Mouse (Mus musculus) layer of hippocampus, adult 18-20 months (tissue): Measurements from ENCODE around the gene Pnpo. TPM values are rescaled to one million over a fixed set of nuclear protein-coding genes. Genes with fewer than 3 reads are reported as not detected.

Experiments
- DNase-seq, 2 experiments: peaks; one replicate each; pipeline ENCODE4 v3.0.0; 2022; ENCODE audit warnings: low spot score in 2 of 2
- long read RNA-seq: library from polyadenylated mRNA; stranded (forward); transcript quantifications from one replicate; pipeline ENCODE4 v2.0.0, GENCODE M21; 2021
- total RNA-seq, 2 experiments: library from RNA; stranded (reverse); gene quantifications; 2 replicates each; pipeline ENCODE4 v1.2.3; 2021

The Pnpo gene
- 10 to 100 TPM; 34.2 to 35.0 TPM for total RNA-seq
- long read RNA-seq, transcript Pnpo-201 (7 exons, 1,994 nt), result major isoform, 49 of 50 reads
- long read RNA-seq, partial matches to known transcripts, result 1 of 50 reads
- long read RNA-seq, other reads (novel, unspliced or antisense), result 0 of 50 reads

DNA sequence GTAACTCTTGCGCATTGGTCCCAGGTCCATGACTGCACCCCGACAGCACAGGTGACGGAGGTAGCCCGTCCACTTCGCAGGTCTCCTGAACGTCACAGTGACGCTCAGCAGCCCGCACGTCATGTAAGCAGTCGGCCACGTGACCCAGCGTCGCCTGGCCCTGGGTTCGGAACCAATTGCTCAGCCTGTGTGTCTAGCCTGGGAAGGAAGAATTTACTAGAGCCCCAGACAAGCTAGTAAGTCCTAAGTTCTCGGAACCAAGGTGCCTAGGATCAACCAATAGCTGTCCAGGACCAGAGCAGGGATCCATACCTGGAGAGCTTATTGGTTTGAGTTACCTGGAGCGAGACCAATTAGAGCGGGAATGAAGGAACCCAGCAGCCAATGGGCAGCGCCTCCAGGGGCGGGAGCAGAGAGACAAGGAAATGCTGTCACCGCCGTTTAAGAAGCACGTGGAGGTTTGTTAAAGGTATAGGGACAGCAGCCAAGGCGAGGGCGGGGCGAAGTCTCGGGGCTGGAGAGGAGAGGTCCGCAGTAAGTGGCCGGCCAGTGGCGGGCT lies at the start of gene Pnpo:
Pnpo (minus strand) TSS at position 241 of the 559 bp plus-strand sequence.
- peak; percentile 93 to 95 for DNase-seq

DNA sequence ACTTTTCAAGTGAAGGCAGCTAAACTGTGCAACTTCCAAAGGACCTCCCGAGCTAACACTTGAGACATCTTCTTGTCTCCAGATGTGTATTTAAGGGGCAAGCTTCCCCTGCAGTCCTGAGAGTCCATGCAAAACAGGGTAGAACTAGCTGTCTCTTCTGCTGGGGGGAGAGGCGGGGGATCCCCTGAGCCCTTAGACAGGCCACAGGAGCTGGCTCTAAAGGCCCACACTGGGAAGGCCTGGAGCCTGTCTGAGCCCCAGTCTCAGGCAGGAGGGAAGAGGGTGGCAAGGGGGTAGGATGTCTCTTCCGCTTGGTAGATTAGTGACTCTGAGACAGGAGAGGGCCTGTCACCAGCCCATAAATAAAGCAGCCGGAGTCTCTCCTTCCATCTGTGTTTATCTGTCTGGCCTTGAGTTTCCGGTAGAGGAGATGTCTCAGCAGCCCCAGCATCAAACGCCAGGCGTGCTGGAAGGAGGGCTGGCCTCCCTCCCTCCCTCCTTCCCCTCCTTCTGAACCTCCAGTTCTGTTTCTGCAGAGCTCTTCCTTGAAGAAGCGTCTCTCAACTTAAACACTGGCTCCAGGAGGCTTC lies 49.0 kb upstream of the Pnpo start:
- DNase-seq, result no peak

DNA sequence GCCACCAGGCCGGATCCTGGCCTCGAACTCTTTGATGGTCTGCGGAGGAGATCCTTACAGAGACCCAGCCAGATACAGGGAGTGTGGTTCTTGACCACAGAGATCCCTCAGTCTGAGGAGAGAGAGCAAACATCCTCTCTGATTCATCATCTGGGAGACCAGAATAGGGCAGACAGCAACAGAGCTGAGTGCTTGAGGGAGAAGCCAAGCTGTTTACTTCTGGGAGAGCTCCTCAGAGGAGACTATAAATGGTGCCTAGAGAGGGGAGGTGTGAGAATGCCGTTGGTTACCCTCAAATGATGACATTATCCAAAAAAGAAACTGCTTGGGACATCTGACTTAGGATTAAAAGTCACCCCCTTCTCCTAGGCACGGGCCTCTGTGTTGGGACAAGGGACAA lies 47.7 kb upstream of the Pnpo start:
- no peak for DNase-seq

DNA sequence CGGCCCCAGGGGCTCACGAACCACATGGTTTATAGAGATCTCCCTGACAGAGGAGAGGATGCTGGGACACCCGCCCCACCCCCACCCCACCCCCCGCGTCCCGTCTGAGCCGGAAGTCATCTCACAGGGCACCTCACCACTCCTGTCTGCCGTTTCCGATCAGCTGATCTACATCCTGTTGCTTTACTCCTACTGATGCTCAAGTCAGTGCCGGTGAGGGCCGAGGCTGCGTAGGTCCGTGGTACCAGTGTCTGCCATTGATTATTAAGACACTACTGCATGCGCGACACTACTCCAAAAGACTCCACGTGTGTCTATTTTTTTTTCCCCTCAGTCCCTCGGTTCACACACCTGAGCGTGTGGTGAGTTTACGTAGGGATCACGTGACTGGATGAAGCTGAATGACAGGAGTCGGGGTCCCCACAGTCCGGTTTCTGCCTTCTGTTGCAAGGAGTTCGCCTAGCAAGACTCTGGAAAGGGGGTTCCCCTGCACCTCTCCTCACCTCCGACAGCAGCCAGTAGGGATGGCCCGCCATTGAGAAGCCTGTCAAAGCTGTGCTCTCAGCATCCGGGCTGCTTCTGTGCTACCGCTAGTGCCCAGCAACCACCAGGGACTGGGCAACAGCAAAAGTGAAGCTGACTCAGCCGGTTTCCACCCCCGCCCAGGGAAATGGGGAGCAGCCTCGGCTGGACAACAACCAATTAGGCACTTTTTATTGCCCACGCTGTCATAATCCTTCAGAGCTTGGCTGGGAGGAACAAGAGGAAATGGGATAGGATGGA lies 44.3 kb upstream of the Pnpo start:
- DNase-seq, result no peak

DNA sequence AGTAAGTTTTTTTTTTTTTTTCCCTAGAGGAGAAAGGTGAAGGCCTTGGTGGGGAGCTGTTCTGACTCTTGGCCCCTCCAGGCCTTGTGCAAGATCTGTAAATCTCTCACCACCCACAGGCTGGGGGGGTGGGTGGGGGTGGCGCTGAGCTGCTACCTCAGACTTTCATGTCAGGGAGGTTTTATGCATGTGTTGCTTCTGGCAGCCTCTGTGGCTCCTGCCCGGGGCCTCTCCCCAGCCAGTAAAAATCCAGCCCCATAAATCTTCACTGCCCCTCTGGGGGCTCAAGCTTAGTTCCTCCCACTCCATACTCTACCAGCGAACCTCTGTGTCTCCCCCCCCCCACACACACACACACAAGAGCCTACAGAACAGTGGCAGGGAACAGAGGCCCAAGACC lies 42.7 kb upstream of the Pnpo start:
- no peak for DNase-seq

DNA sequence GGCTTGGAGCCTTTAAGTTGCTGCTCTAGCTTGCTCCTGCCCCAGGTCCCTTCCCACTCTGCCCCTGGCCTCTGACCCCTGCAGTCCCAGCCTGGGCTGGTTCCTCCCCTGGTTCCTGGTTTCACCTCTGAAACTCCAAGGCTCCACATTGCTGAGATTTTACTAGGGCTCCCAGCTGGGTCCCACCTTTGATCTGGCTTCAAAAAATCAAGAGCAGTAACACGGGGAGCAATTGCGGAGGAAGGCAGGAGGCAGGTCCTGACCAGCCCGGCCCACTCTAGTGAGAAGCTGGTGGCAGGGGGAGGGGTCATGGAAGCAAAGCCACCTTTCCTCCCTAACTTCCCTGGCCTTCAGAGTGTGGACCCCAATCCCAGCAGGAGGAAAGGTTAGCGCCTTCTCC lies 41.1 kb upstream of the Pnpo start:
- no peak for DNase-seq

DNA sequence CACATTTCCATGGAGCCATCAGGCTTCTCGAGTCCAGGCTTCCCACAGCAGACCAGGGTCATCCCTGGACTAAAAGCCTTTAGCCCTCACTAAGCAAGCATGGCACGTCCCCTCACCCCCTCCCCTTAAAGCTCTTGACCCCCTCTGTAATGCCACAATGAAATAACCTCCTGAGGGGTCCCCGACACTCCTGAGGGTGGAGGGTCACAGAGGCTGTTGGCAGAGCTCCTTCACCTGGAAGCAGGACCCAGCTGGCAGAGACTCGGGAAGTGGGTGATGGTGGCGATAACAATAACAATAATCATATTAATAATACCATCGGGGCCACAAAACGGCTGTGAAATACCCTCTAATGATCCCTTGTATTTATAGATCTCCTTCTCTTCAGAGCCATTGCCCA lies 39.1 kb upstream of the Pnpo start, which contains the start of gene Sp2:
Sp2 (minus strand) TSS at position 101 of the 400 bp plus-strand sequence.
- no peak for DNase-seq

DNA sequence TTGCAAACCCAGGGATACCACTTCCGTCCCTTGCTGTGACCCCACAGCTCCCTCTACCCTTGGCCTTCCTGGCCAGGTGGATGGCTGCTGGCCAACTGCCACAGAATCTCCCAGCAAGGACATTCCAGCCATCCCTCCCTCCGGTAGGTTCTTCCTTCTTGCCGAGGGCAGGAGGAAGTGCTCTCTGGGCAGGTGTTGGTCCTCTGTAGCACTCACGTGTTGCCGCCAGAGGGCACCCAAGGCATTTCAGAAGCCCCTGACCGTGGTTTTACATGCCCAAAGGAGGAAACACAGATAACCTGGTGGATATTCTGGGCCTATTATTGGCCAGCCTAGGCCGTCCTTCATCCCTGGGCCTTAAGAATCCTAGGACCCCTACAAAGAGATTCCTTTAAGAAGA lies 38.6 kb upstream of the Pnpo start:
- DNase-seq, result peak; percentile 69 to 83

DNA sequence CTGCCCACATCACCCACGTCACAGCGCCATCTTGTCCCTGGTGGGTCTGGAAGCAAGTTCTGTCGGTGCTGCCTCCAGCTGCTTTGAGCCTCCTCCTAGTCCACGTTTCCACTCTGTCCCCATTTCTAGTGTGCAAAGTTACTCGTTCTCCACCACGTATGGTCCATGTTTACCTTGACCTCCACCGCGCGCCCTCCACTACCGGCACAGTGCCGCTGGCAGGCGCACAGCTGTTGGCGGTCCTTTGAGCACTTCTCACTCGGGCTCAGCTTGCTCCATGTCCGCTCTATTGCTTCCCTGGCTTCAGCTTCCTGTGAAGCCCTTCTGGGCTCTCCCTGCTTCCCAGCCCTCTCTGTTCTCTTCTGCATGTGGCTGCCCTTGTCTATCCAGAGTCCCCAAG lies 37.7 kb upstream of the Pnpo start:
- no peak for DNase-seq

DNA sequence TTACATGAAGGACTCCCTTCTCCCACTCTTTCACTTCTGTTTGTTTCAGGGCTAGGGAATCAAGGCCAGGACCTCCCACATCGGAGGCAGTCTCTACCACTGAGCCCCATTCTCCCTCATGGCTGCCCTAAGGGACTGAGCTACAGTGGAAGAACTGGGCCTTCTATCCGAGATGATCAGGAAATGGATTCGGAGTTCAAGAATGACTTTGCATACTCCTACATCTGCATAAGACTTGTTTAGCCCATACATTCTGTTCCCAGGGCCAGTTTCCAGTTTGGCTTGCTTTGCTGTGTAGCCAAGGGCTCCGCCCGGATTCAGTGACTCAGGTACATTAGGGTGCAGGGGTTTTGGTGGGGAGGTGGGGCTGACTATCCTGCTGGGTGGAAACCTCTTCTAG lies 36.2 kb upstream of the Pnpo start:
- no peak for DNase-seq

DNA sequence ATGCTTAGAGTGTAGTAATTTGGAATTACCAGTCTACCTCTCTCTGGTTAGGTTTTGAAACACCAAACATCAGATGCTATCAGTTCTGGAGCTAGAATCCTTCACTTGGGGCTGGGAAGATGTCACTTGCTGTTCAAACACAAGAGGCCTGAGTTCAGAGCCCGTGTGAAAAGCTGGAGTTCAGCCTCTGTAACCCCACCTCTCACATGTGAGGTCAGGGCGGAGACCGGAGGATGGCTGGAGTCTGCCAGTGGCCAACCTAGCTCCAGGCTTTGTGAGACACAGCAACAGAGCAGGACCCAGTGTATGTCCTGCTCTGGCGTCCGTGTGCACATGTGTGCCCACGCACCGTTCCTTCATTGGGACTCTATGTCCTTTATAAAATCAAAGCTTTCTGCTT lies 35.5 kb upstream of the Pnpo start:
- DNase-seq, result no peak

DNA sequence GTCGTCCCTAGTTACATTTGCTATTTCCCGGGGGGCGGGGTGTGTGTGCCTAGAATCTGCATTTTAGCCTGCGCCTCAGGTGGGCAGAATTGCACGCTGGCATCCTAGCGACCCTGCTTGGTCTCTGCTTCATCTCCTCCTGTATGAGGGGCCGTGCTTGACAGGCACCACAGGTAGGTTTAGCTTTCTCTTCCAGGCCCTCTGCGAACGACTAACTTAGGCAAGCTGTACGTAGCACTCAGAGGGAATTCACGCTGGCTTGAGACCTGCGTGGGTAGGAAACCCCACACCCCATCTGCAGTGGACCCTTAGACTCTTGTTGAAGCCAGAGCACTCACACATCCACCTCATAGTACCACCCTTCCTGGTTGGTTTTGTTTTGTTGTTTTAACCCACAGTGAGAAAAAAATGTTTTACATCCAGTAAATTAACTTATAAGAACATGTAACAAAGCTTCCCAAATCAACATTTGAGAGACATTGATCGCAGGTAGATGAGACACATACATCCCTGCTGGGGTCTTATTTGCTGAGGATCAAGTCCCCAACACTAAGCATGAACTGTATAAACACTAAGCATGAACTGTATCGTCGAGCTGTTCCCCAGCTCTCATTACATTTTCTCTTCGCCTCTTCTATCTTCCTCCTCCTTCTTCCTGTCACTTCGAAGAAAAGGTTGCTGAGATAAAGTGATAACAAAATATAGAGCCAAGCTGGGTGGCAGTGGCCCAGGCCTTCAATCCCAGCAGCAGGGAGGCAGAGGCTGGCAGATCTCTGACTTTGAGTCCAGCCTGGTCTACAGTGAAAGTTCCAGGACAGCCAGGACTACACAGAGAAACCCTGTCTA lies 34.8 kb upstream of the Pnpo start:
- DNase-seq, result no peak

DNA sequence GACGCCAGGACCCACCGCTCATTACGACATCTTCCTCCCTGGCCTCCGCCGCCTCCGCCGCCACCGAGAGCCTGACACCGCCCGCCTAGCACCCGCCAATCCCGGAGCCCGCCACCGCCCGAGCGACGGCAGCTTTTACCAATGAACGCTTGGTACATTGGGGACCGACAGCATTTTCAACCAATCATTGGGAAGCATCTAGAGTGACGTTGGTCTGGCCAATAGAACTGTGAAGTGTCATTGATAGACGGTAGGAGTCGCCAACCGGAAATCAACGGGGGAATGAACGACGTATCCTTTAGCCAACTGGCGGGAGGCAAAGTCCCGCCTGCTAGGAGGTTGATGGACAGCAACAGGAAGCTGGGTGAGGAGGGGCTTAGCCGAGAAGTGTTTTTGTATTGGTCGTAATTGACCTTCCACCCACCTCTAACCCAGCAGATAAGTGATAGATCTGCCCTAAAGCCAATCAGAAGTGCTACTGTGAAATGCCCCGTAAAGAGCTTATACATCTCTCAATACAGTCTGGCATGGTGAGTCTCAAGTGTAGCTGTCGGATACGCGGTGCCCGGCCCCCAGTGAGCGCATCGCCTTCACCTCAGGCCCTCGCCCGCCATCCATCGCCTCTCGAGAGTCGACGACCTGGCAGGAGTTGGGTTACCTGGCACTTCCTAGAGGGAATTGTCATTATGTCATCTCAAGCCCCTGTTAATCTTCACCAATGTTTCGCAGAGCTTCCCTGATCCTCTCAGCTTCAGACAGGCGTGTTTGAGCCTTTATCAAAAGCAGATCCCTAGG lies 34.0 kb upstream of the Pnpo start:
- DNase-seq, result peak; percentile 99 to 100

DNA sequence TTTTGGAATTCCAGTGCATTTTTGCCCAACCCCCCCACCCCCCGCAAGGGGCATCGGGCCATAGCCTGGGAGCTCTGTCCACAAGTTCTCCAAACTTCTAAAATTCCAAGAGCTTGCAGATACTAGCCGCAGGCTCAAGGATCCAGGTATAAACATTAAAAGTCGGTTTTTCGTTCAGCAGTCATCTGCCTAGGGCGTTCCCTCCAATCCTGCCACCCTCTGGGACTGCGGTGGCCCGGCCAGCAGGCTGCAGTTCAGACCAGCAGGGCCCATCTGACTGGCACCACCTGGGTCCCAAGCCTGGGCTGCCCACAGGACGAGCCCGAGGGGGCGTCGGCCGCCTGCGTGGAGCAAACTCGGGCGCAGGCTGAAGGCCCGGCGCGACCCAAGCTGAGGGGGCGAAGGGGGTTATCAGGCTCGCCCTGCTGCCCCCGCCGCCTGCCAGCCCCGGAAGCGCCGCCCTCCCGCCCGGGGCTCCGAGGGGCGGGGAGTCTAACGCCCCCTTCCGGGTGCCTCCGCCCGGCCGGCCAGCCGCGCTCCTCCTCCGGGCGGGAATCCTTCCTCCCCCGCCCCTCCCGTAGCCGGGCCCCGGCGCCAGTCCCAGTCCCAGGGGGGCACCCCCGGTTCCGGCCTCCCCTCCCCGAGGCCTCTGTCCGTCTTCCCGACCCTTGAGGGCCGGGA lies 33.3 kb upstream of the Pnpo start:
- peak in 1 of 2 experiments; percentile 76 for DNase-seq

DNA sequence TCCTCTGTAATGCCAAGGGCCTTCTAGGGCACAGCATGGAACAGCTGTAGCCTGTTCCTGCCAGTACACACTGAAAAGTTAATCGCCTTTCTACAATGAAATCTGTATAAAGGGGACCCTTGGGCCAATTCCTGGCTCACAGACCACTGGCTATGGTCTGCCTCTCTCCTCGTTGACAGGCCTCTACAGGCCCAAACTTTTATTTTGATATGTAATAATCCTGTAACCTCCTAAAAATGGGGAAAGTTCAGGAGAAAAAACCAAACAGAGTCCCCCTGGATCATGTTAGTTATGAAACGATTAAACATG lies 32.5 kb upstream of the Pnpo start:
- no peak for DNase-seq

DNA sequence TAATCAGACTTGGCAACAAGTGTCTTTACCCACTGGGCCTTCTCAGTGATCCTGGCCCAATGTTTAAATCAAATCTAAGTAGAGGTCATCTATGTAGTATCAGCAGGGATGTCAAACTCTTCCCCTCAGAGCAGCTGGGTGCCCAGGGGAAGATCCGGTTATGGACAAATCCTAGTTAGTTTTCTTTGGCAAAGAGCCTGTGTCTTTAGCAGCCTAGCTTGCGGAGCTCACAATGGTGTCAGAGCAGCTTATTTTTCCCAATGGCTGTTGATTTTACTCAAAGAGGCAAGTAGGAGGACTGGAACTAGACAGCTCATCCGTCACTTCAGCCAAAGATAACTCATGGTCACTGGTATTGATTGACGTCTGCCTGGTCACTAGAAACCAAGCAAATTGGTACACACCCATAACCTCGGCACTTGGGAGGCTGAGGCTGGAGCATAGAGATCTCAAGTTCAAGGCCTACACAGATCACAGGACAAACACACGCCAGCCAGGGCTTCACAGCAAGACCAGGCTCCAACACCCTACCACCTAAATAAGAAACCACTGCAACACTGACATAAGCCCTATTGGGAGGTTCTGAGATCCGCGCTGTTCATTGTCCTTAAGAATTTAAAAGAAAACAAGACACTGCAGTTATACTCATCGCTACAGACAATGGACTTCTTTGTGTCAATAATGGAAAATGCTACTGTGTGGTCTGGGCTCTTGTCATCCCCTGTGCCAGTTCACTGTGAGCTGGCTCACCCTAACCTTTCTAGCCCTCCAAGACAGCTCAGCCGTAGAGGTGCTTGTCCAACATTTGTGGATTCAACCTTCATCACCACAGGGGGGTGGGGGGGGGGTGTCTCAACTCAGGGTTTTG lies 32.0 kb upstream of the Pnpo start:
- no peak for DNase-seq

DNA sequence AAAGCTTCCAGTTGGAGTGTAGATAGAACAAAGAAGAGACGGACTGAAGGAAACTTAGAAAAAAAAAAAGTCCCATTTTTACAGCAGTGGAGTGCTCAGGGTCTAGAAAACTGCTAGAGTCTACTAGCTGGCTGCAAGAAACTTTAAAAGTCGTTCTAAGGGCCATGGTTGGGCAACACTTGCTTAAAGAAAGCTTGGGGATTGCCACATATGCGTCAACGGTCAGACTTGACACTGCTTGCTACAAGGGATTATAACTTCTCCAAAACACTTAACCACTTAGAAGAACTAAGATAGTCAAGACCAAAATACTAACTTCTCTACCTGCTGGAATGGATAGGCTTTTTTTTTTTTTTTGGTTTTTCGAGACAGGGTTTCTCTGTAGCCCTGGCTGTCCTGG lies 31.0 kb upstream of the Pnpo start:
- DNase-seq, result no peak

DNA sequence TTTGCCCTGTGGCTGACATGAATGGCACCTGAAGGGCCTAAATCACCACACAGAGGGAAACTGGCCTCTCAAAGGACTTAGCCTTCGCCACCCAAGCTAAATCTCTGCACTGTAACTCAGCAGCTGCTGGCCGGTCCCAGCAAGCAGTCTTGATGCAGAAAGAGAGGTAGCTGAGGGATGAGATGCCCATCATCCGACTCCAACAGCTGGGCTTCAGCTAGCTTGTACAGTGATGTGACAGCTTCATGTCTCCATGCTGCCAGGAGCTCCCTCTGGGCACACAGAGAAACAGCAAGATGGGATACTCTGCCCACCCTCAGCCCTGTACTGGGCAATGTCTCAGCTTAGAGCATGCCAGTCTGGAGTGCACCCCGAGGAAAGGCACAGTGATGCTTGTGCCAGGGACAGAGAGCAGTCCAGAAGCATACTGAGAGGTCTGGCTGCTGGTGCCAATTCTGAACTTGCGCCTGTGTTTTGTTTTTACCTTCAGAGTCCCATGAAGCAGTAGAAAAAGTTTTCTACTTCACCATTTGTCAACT lies 29.7 kb upstream of the Pnpo start:
- peak in 1 of 2 experiments; percentile 39 for DNase-seq

DNA sequence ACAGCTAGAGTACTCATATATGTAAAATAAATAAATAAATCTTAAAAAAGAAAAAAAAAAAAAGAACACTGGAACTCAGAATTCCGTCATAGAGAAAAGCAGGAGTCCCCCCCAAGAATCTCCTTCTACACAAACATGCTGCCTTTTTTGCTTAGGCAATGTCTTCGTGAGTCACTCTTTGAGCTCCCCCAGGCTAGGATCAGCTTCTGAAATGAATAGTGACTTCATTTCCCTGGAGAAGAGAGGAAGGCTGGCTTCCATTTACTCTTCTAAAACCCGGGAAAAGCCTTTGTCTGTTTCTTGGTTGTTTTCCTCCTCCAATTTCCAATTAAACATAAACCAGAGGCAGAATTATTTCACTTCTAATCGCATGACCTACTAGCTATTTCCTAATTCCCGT lies 29.1 kb upstream of the Pnpo start:
- DNase-seq, result no peak
